Mouse (Mus musculus): ENCODE data around the gene Aatf. TPM values are rescaled to one million over a fixed set of nuclear protein-coding genes. Genes with fewer than 3 reads are reported as not detected.
A peak's percentile ranks its signal among the peaks of the same experiment; 100 is the strongest.

Aatf gene
- polyA plus RNA-seq, 1 experiment from 2014 or later = 58.6 TPM

GRCm38 (mm10) chr11:84520269-84521070 is 7.1 kb upstream of the Aatf start:
- no peak overlapping the region for H3K27ac ChIP-seq
- under 1% methylated on average over 31 of the region's 31 CpGs for WGBS
- H3K36me3 ChIP-seq = no peaks in the 10 kb centered on the region
- no peak overlapping the region for H3K9ac ChIP-seq
- peaks cover 29% of the 10 kb centered on the region for H3K4me1 ChIP-seq
- ATAC-seq (ENCODE audit: insufficient number of reproducible peaks, insufficient read depth, low FRiP score, low TSS enrichment, low read depth) = no peak
- no peak overlapping the region for H3K4me3 ChIP-seq
- 0 out of 2 replicates have a peak, but pooled peaks cover 6% of the 10 kb centered on the region for H3K9me3 ChIP-seq
- no peak overlapping the region for H3K4me2 ChIP-seq
- H3K27me3 ChIP-seq = peaks cover 97% of the 10 kb centered on the region

- H3K4me1 ChIP-seq = peaks cover 22% of the 10 kb centered on the region
- ATAC-seq (ENCODE audit: insufficient number of reproducible peaks, insufficient read depth, low FRiP score, low TSS enrichment, low read depth) = no peak
- 2% methylated on average over 34 of the region's 34 CpGs for WGBS
- H3K9me3 ChIP-seq = 0 out of 2 replicates have a peak, but pooled peaks cover 6% of the 10 kb centered on the region
- H3K27ac ChIP-seq = no peak overlapping the region
- H3K9ac ChIP-seq = no peak overlapping the region
- peaks cover 97% of the 10 kb centered on the region for H3K27me3 ChIP-seq
- H3K36me3 ChIP-seq = no peaks in the 10 kb centered on the region
- no peak overlapping the region for H3K4me3 ChIP-seq
- H3K4me2 ChIP-seq = no peak overlapping the region
Measured at GRCm38 (mm10) chr11:84519576-84520268, 6.4 kb upstream of the Aatf start.

GRCm38 (mm10) chr11:84519036-84519435 is 5.7 kb upstream of the Aatf start:
- Histone ChIP-seq H3K36me3 (no peaks in the 10 kb centered on the region), H3K9me3 (0 out of 2 replicates have a peak, but pooled peaks cover 6% of the 10 kb centered on the region), H3K27me3 (peaks cover 97% of the 10 kb centered on the region), H3K27ac (no peak overlapping the region), H3K4me2 (no peak overlapping the region), H3K4me1 (peaks cover 18% of the 10 kb centered on the region), H3K9ac (no peak overlapping the region), H3K4me3 (no peak overlapping the region)
- no peak for ATAC-seq (ENCODE audit: insufficient number of reproducible peaks, insufficient read depth, low FRiP score, low TSS enrichment, low read depth)
- WGBS = 5% methylated on average over 12 of the region's 12 CpGs

GRCm38 (mm10) chr11:84518261-84518660 is 4.9 kb upstream of the Aatf start:
- no peak overlapping the region for H3K4me2 ChIP-seq
- 16% methylated on average over 5 of the region's 5 CpGs for WGBS
- peaks cover 91% of the 10 kb centered on the region for H3K27me3 ChIP-seq
- H3K36me3 ChIP-seq = no peaks in the 10 kb centered on the region
- H3K9me3 ChIP-seq = 0 out of 2 replicates have a peak, but pooled peaks cover 6% of the 10 kb centered on the region
- ATAC-seq (ENCODE audit: insufficient number of reproducible peaks, insufficient read depth, low FRiP score, low TSS enrichment, low read depth) = no peak
- no peak overlapping the region for H3K9ac ChIP-seq
- no peak overlapping the region for H3K4me3 ChIP-seq
- H3K4me1 ChIP-seq = peaks cover 17% of the 10 kb centered on the region
- no peak overlapping the region for H3K27ac ChIP-seq

- Histone ChIP-seq H3K36me3 (no peaks in the 10 kb centered on the region), H3K27me3 (peaks cover 83% of the 10 kb centered on the region), H3K4me3 (no peak overlapping the region), H3K27ac (no peak overlapping the region), H3K4me1 (peaks cover 15% of the 10 kb centered on the region), H3K9me3 (0 out of 2 replicates have a peak, but pooled peaks cover 6% of the 10 kb centered on the region), H3K4me2 (no peak overlapping the region), H3K9ac (no peak overlapping the region)
- 11% methylated on average over 2 of the region's 2 CpGs for WGBS
- no peak for ATAC-seq (ENCODE audit: insufficient number of reproducible peaks, insufficient read depth, low FRiP score, low TSS enrichment, low read depth)
Measured at GRCm38 (mm10) chr11:84517431-84517830, 4.1 kb upstream of the Aatf start.

- Histone ChIP-seq H3K4me1 (peaks cover 20% of the 10 kb centered on the region), H3K9me3 (0 out of 2 replicates have a peak, but pooled peaks cover 4% of the 10 kb centered on the region), H3K27ac (no peak overlapping the region), H3K4me2 (no peak overlapping the region), H3K4me3 (no peak overlapping the region), H3K36me3 (no peaks in the 10 kb centered on the region), H3K27me3 (peaks cover 75% of the 10 kb centered on the region), H3K9ac (no peak overlapping the region)
- no peak for ATAC-seq (ENCODE audit: insufficient number of reproducible peaks, insufficient read depth, low FRiP score, low TSS enrichment, low read depth)
- WGBS = 6% methylated on average over 14 of the region's 14 CpGs
Measured at GRCm38 (mm10) chr11:84516501-84517240, 3.3 kb upstream of the Aatf start.

- peaks cover 26% of the 10 kb centered on the region for H3K36me3 ChIP-seq
- peaks cover 15% of the 10 kb centered on the region for H3K4me1 ChIP-seq
- no peak overlapping the region for H3K9ac ChIP-seq
- H3K4me3 ChIP-seq = 0 out of 2 replicates have a peak overlapping the region, but pooled peaks have one; percentile 86
- peak overlapping the region; percentile 84 for H3K4me2 ChIP-seq
- H3K27ac ChIP-seq = no peak overlapping the region
- H3K9me3 ChIP-seq = no peaks in the 10 kb centered on the region
- ATAC-seq (ENCODE audit: insufficient number of reproducible peaks, insufficient read depth, low FRiP score, low TSS enrichment, low read depth) = no peak
- 86% methylated on average over 1 of the region's 1 CpGs for WGBS
- peaks cover 32% of the 10 kb centered on the region for H3K27me3 ChIP-seq
Measured at GRCm38 (mm10) chr11:84512031-84512430, 1.3 kb downstream of the Aatf start.

GRCm38 (mm10) chr11:84504296-84504695 is 9.0 kb downstream of the Aatf start:
- ATAC-seq (ENCODE audit: insufficient number of reproducible peaks, insufficient read depth, low FRiP score, low TSS enrichment, low read depth) = no peak
- no peak overlapping the region for H3K4me2 ChIP-seq
- no peak overlapping the region for H3K27ac ChIP-seq
- H3K9ac ChIP-seq = no peak overlapping the region
- peaks cover 42% of the 10 kb centered on the region for H3K36me3 ChIP-seq
- 90% methylated on average over 1 of the region's 1 CpGs for WGBS
- no peaks in the 10 kb centered on the region for H3K27me3 ChIP-seq
- no peak overlapping the region for H3K4me3 ChIP-seq
- H3K4me1 ChIP-seq = no peaks in the 10 kb centered on the region
- H3K9me3 ChIP-seq = 0 out of 2 replicates have a peak, but pooled peaks cover 5% of the 10 kb centered on the region

- no peak for ATAC-seq (ENCODE audit: insufficient number of reproducible peaks, insufficient read depth, low FRiP score, low TSS enrichment, low read depth)
- H3K4me1 ChIP-seq = no peaks in the 10 kb centered on the region
- 73% methylated on average over 2 of the region's 2 CpGs for WGBS
- H3K4me3 ChIP-seq = no peak overlapping the region
- no peak overlapping the region for H3K9ac ChIP-seq
- peaks cover 28% of the 10 kb centered on the region for H3K36me3 ChIP-seq
- H3K9me3 ChIP-seq = no peaks in the 10 kb centered on the region
- no peaks in the 10 kb centered on the region for H3K27me3 ChIP-seq
- no peak overlapping the region for H3K4me2 ChIP-seq
- no peak overlapping the region for H3K27ac ChIP-seq
Measured at GRCm38 (mm10) chr11:84497944-84498343, 15.4 kb downstream of the Aatf start.

GRCm38 (mm10) chr11:84496901-84497300 is 16.4 kb downstream of the Aatf start:
- Histone ChIP-seq H3K36me3 (peaks cover 30% of the 10 kb centered on the region), H3K4me3 (no peak overlapping the region)
- ATAC-seq (ENCODE audit: insufficient number of reproducible peaks, insufficient read depth, low FRiP score, low TSS enrichment, low read depth) = no peak

GRCm38 (mm10) chr11:84495774-84496173 is 17.5 kb downstream of the Aatf start:
- Histone ChIP-seq H3K36me3 (peaks cover 36% of the 10 kb centered on the region), H3K9ac (no peak overlapping the region), H3K4me3 (no peak overlapping the region), H3K4me1 (no peaks in the 10 kb centered on the region), H3K27ac (no peak overlapping the region), H3K9me3 (no peaks in the 10 kb centered on the region), H3K27me3 (no peaks in the 10 kb centered on the region), H3K4me2 (no peak overlapping the region)
- WGBS = 68% methylated on average over 4 of the region's 4 CpGs
- no peak for ATAC-seq (ENCODE audit: insufficient number of reproducible peaks, insufficient read depth, low FRiP score, low TSS enrichment, low read depth)

More at GRCm38 (mm10) chr11:84496901-84497300, 16.4 kb downstream of the Aatf start:
- Histone ChIP-seq H3K4me2 (no peak overlapping the region), H3K27me3 (no peaks in the 10 kb centered on the region), H3K9ac (no peak overlapping the region), H3K27ac (no peak overlapping the region), H3K9me3 (no peaks in the 10 kb centered on the region), H3K4me1 (no peaks in the 10 kb centered on the region)

Measured in embryonic facial prominence, embryonic 13.5 days (tissue).